ENCODE assay signal across 1 mouse cellular context in the genomic region with DNA sequence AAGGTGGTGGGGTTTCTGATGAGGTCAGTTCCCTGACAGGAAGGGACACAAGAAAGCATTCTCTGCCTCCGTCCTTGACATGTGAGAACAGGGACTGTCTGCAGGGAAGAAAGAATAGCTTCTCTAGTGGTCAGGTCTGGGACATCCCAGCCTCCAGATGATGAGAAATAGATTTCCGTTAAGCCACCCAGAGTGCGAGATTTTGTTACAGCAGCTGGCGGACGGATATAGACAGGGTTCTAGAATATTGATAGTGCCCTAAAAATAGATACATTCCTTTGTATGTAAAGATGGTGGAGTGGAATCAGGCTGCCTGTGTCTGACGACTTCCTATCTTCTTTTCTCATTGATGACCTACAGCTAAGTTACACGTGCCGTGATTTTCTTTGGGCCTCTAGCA.
A peak's percentile ranks its signal among the peaks of the same experiment; 100 is the strongest.
TF ChIP-seq lines count a peak whose summit lies in the region.

No protein-coding gene starts in this region.

TF ChIP-seq in CH12.LX, 34 proteins besides CTCF, POLR2A, EP300 and RAD21 (continued from another document):
- TF ChIP-seq HCFC1 (IDR thresholded peaks at IDR 0.05; ENCODE audit: low read depth, low read length) (no peak), BHLHE40 (IDR thresholded peaks at IDR 0.05; ENCODE audit: low read depth, low read length) (peak; percentile 54)
TF ChIP-seq in CH12.LX: peak in this region for 6.
